Mouse (Mus musculus) bone marrow, adult 2 months (tissue): Measurements from ENCODE around the gene Cybrd1. TPM values are rescaled to one million over a fixed set of nuclear protein-coding genes. Genes with fewer than 3 reads are reported as not detected.

ENCODE experiments used
- H3K27ac ChIP-seq: fragments of 200-500 bp; 2 replicates; pipeline ENCODE4 v1.5.1; 2012; ENCODE audit warnings: low read depth, mild to moderate bottlenecking, control low read depth, inconsistent platforms, low read length; ENCODE audit not compliant: control insufficient read depth, poor library complexity, insufficient read depth
- H3K4me1 ChIP-seq: fragments of 200-500 bp; 2 replicates; pipeline ENCODE4 v1.6.1; 2011; ENCODE audit warnings: low read length; ENCODE audit not compliant: control insufficient read depth, insufficient read depth
- H3K4me3 ChIP-seq: fragments of 200-500 bp; replicated peaks from 2 replicates; pipeline ENCODE3; 2011; ENCODE audit warnings: mild to moderate bottlenecking, low read depth, low read length, control low read depth; ENCODE audit not compliant: control insufficient read depth
- CTCF ChIP-seq: fragments of 200-500 bp; IDR thresholded peaks from 2 replicates; pipeline ENCODE4 v1.5.1; 2011; ENCODE audit warnings: low read length, control low read depth; ENCODE audit not compliant: control insufficient read depth, insufficient read depth
- POLR2A ChIP-seq: fragments of 200-500 bp; IDR thresholded peaks from 2 replicates; pipeline ENCODE4 v1.6.1; 2011; ENCODE audit warnings: low read depth, mild to moderate bottlenecking, control low read depth, low read length, borderline replicate concordance; ENCODE audit not compliant: control insufficient read depth
- WGBS: fragments of 180-500 bp; shearing (Covaris S2); methylation state at CpG from one replicate; pipeline ENCODE4 v1.1.7; 2018; 5-methylcytosine and 5-hydroxymethylcytosine counted together
- polyA plus RNA-seq: library from polyadenylated mRNA; stranded (reverse); fragments of >200 nt; gene quantifications from 2 replicates; pipeline ENCODE4 v1.2.4, GENCODE M21; 2011; ENCODE audit warnings: low replicate concordance; ENCODE audit not compliant: missing spikeins, insufficient read depth, insufficient read length

Cybrd1 gene
- polyA plus RNA-seq, 1 experiment: not detected

- WGBS: 82% methylated on average over 8 of the region's 8 CpGs
- no peak for TF ChIP-seq POLR2A
- TF ChIP-seq CTCF: no peak
- no peak overlapping the region for H3K4me3 ChIP-seq
- H3K4me1 ChIP-seq: no peaks in the 10 kb centered on the region
- no peak overlapping the region for H3K27ac ChIP-seq
These were observed 38.7 kb downstream of the Cybrd1 start for GRCm38 (mm10) chr2:71156446-71156845.

- H3K4me1 ChIP-seq: no peaks in the 10 kb centered on the region
- WGBS: 87% methylated on average over 8 of the region's 8 CpGs
- no peak for TF ChIP-seq POLR2A
- TF ChIP-seq CTCF: no peak
- no peak overlapping the region for H3K4me3 ChIP-seq
- H3K27ac ChIP-seq: no peak overlapping the region
These were observed 40.2 kb downstream of the Cybrd1 start for GRCm38 (mm10) chr2:71157881-71158280.

GRCm38 (mm10) chr2:71159576-71160306, 42.0 kb downstream of the Cybrd1 start:
- WGBS: 88% methylated on average over 16 of the region's 16 CpGs
- Histone ChIP-seq H3K27ac (no peak overlapping the region), H3K4me1 (no peaks in the 10 kb centered on the region), H3K4me3 (no peak overlapping the region)
- TF ChIP-seq POLR2A (no peak), CTCF (no peak)

GRCm38 (mm10) chr2:71160307-71160861, 42.7 kb downstream of the Cybrd1 start:
- H3K27ac ChIP-seq: no peak overlapping the region
- no peak overlapping the region for H3K4me3 ChIP-seq
- 74% methylated on average over 11 of the region's 11 CpGs for WGBS
- no peaks in the 10 kb centered on the region for H3K4me1 ChIP-seq
- TF ChIP-seq CTCF (no peak), POLR2A (no peak)

- H3K4me3 ChIP-seq: no peak overlapping the region
These were observed 43.8 kb downstream of the Cybrd1 start for GRCm38 (mm10) chr2:71161558-71161957.

GRCm38 (mm10) chr2:71162831-71163621, 45.3 kb downstream of the Cybrd1 start:
- no peak overlapping the region for H3K27ac ChIP-seq
- H3K4me1 ChIP-seq: no peaks in the 10 kb centered on the region
- TF ChIP-seq CTCF (no peak), POLR2A (no peak)
- WGBS: 79% methylated on average over 25 of the region's 25 CpGs
- no peak overlapping the region for H3K4me3 ChIP-seq

More at GRCm38 (mm10) chr2:71161558-71161957, 43.8 kb downstream of the Cybrd1 start:
- 84% methylated on average over 7 of the region's 7 CpGs for WGBS
- no peaks in the 10 kb centered on the region for H3K4me1 ChIP-seq
- no peak for TF ChIP-seq CTCF
- TF ChIP-seq POLR2A: no peak
- H3K27ac ChIP-seq: no peak overlapping the region

- Histone ChIP-seq H3K4me3 (no peak overlapping the region), H3K27ac (no peak overlapping the region), H3K4me1 (no peaks in the 10 kb centered on the region)
- no peak for TF ChIP-seq CTCF
- no peak for TF ChIP-seq POLR2A
- 74% methylated on average over 4 of the region's 4 CpGs for WGBS
These were observed 49.5 kb downstream of the Cybrd1 start for GRCm38 (mm10) chr2:71167211-71167610.

GRCm38 (mm10) chr2:71168461-71169021, 50.8 kb downstream of the Cybrd1 start:
- H3K4me3 ChIP-seq: no peak overlapping the region
- 73% methylated on average over 10 of the region's 10 CpGs for WGBS
- no peaks in the 10 kb centered on the region for H3K4me1 ChIP-seq
- TF ChIP-seq POLR2A (no peak), CTCF (no peak)
- H3K27ac ChIP-seq: no peak overlapping the region
